Mouse (Mus musculus) spleen, adult 2 months (tissue): ENCODE data around the gene N4bp3. TPM values are rescaled to one million over a fixed set of nuclear protein-coding genes. Genes with fewer than 3 reads are reported as not detected.
"Not testable (repeated sequence)": the region's sequence is repeated elsewhere in the genome, so short reads cannot be mapped to it uniquely, and the experiment has no call there.

Experiments used
- DNase-seq, 2 experiments: peaks; one replicate each; pipeline versions ENCODE4 v3.0.0 to v3.0.0-alpha.2; 2012 to 2021; ENCODE audit warnings: low spot score in 2 of 2, low read depth in 1 of 2
- H3K27ac ChIP-seq: fragments of 200-500 bp; 2 replicates; pipeline ENCODE4 v1.5.1; 2012; ENCODE audit warnings: low read length, inconsistent platforms; ENCODE audit not compliant: insufficient read depth
- H3K27me3 ChIP-seq: fragments of 200-500 bp; 2 replicates; pipeline ENCODE4 v1.6.1; 2012; ENCODE audit warnings: mild to moderate bottlenecking, moderate library complexity, low read length, inconsistent platforms; ENCODE audit not compliant: control insufficient read depth, insufficient read depth
- H3K36me3 ChIP-seq: fragments of 200-500 bp; 2 replicates; pipeline ENCODE4 v1.6.1; 2012; ENCODE audit warnings: mild to moderate bottlenecking, low read length, inconsistent platforms; ENCODE audit not compliant: control insufficient read depth, insufficient read depth
- H3K4me1 ChIP-seq: fragments of 200-500 bp; 2 replicates; pipeline ENCODE4 v1.6.1; 2011; ENCODE audit warnings: inconsistent platforms; ENCODE audit not compliant: control insufficient read depth, insufficient read depth, insufficient read length
- H3K4me3 ChIP-seq: fragments of 200-500 bp; 2 replicates; pipeline ENCODE4 v1.5.1; 2011; ENCODE audit warnings: mild to moderate bottlenecking, inconsistent platforms; ENCODE audit not compliant: insufficient read depth, insufficient read length; ENCODE audit errors: extremely low read depth
- CTCF ChIP-seq: fragments of 200-500 bp; IDR thresholded peaks from 2 replicates; pipeline ENCODE4 v1.5.1; 2011; ENCODE audit warnings: mild to moderate bottlenecking, inconsistent platforms; ENCODE audit not compliant: insufficient read depth, insufficient read length, insufficient replicate concordance; ENCODE audit errors: extremely low read depth
- POLR2A ChIP-seq: fragments of 200-500 bp; IDR thresholded peaks from 2 replicates; pipeline ENCODE4 v1.6.1; 2011; ENCODE audit warnings: low read depth, low read length, inconsistent platforms
- WGBS: fragments of 180-500 bp; shearing (Covaris S2); methylation state at CpG from one replicate; pipeline ENCODE4 v1.1.7; 2018; 5-methylcytosine and 5-hydroxymethylcytosine counted together
- polyA plus RNA-seq: library from polyadenylated mRNA; depleted of rRNA; stranded (reverse); fragments of >200 nt; gene quantifications from 2 replicates; pipeline ENCODE4 v1.2.3, GENCODE M21; 2012

N4bp3 gene
- polyA plus RNA-seq, 1 experiment: 11.3 TPM

DNA sequence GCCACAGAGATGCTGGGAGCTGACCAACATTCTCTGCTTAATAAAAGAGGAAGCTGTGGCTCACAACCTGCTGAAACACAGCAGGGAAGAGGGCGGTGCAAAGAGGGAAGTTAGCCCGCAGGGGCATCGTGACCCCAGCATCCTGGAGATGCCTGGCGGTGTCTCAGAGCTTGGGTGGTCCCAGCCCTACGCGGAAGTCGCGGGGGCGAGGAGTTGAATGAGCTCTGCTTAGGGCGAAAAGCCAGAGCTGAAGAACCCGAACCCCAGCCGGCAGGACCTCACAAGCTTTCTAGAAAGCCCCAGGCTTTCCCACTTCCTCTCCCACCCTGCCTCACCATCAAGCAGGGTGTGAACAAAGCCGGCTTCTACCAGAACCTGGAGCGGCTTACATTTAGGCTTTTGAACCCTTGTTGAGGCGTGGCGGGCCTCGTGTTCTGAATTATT, 12.6 kb downstream of the N4bp3 start:
- Histone ChIP-seq H3K4me1 (peaks cover 8% of the 10 kb centered on the region; the same call in 1 of the 2 replicates), H3K36me3 (peaks cover 1% of the 10 kb centered on the region), H3K27ac (peak overlapping the region; percentile 85), H3K27me3 (no peaks in the 10 kb centered on the region), H3K4me3 (peak overlapping the region; percentile 41; the same call in 1 of the 2 replicates)
- TF ChIP-seq CTCF (no peak), POLR2A (no peak)
- peak; percentile 64 to 69 for DNase-seq
- under 1% methylated on average over 17 of the region's 17 CpGs for WGBS

DNA sequence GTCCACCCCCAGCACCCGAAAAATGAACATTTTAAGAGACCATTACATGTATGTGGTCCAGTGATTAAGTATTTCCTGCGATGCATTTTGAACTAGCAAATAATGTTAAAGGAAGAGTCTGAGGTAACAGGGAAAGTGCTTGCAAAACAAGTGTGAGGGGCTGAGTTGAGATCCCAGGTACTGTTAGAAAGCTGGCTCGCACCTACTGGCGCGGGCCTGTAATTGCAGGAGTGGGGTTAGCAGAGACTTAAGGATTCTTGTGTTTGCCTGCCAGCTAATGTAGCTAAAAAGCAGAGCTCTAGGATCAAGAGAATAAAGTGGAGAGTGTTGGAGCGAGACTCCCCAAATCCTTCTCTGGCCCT, 14.3 kb downstream of the N4bp3 start:
- H3K27ac ChIP-seq: peak overlapping the region; percentile 92
- 7% methylated on average over 6 of the region's 6 CpGs for WGBS
- DNase-seq: peak; percentile 68 to 73
- peak overlapping the region; percentile 61 for H3K4me3 ChIP-seq
- no peaks in the 10 kb centered on the region for H3K27me3 ChIP-seq
- TF ChIP-seq CTCF (peak; percentile 53; the same call in 1 of the 2 replicates), POLR2A (no peak)
- peaks cover 12% of the 10 kb centered on the region; the same call in 1 of the 2 replicates for H3K4me1 ChIP-seq
- no peaks in the 10 kb centered on the region for H3K36me3 ChIP-seq

DNA sequence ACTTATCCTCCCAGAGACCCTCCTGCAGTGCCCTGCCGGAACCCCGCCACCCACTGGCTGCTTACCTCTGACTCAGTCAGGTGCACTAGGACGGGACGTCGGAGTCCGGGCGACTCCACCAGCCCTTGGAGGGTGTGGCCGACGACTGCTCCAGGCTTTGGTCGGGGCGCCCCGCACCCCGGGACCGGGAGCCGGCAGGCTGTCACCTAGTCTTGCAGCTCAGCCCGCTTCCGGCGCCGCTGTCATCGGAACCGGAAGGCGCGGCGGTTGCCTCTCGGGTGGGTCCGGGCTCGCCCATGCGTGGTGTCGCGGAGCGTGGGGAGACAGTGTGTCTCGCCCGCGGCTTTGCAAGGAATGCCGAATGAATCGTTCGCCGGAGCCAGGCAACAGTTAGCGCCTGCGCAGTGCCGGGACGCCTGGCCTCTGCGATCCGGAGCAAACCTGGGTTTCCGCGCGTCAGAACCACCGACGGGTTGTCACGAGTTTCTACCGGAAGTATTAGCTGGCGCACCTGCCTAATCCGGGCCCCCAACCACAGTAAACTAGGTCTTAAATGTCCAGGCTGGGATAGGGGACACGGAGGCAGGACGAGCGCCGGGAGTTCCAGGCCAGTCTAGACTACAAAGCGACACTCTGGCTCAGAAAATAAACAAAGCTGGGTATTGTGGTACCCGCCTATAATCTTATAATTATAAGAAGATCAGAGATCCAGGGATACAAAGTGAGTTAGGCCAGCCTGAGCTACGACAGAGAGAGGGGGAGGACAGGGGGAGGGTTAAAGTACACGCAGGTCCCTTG, 14.9 kb downstream of the N4bp3 start, which contains the start of gene Rmnd5b:
Gene Rmnd5b, minus strand, starts transcription at position 372 of the 798 bp plus-strand sequence.
- Histone ChIP-seq H3K4me1 (peaks cover 12% of the 10 kb centered on the region; the same call in 1 of the 2 replicates), H3K27me3 (no peaks in the 10 kb centered on the region), H3K4me3 (peak within 1 kb of the TSS; percentile 61), H3K27ac (peak within 1 kb of the TSS; percentile 92), H3K36me3 (no peaks in the 10 kb centered on the region)
- TF ChIP-seq CTCF: no peak
- TF ChIP-seq POLR2A: peak; percentile 39; the same call in 1 of the 2 replicates
- peak; percentile 81 to 83 for DNase-seq
- under 1% methylated on average over 55 of the region's 61 CpGs for WGBS

DNA sequence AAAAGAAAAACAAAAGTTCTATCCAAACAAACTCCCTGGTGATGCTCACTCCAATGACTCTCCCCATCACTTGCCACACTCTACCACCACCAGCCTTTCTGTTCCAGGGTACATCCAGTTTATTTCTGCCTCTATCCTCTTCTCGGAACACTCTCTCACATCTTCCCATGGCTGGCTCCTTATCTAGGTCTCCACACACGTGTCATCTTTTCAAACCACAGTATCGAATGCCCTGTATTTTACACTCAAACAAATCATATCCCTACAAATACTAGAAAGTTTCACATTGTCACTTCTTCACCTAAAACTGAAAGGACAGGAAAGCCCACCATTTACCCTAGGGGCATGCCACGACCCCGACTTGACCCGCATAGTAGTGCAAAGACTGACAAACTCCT, 15.5 kb downstream of the N4bp3 start:
- Histone ChIP-seq H3K27ac (peak overlapping the region; percentile 92), H3K36me3 (no peaks in the 10 kb centered on the region), H3K4me1 (peaks cover 12% of the 10 kb centered on the region; the same call in 1 of the 2 replicates), H3K27me3 (no peaks in the 10 kb centered on the region), H3K4me3 (peak overlapping the region; percentile 61)
- 8% methylated on average over 6 of the region's 6 CpGs for WGBS
- no peak for DNase-seq
- no peak for TF ChIP-seq CTCF
- TF ChIP-seq POLR2A: no peak

DNA sequence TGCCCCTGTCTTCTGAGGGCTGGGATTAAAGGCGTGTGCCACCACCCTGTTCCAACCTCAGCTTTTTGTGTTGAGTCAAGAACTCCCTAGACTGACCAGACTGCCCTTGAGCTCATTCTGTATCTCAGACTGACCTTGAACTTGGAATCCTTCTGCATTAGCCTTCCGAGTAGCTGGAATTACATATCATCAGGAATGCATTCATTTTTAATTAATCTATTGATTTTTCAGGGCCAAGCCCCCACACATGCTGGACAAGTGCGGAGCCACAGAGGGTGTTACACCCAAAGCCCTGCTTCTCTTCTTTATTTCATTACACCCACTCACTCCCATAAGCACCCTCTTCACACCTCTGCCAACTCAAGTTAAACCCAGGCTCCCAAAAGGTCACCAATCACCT, 16.9 kb downstream of the N4bp3 start:
- DNase-seq: no peak
- Histone ChIP-seq H3K4me3 (no peak overlapping the region), H3K36me3 (peaks cover 3% of the 10 kb centered on the region), H3K27me3 (no peaks in the 10 kb centered on the region), H3K27ac (no peak overlapping the region), H3K4me1 (peaks cover 12% of the 10 kb centered on the region; the same call in 1 of the 2 replicates)
- no peak for TF ChIP-seq POLR2A
- TF ChIP-seq CTCF: no peak
- 87% methylated on average over 3 of the region's 3 CpGs for WGBS

DNA sequence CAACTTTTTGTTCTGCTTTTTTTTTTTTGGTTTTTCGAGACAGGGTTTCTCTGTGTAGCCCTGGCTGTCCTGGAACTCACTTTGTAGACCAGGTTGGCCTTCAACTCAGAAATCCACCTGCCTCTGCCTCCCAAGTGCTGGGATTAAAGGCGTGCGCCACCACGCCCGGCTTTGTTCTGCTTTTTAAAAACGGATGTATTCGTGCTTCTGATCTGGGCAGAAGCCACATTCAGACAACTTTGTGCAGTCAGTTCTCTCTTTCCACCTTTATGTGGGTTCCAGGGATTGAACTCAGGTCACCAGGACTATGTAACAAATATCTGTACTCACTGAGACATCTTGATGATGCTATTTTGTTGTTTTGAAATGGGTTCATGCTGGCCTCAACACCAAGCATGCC, 17.4 kb downstream of the N4bp3 start:
- WGBS: 48% methylated on average over 7 of the region's 7 CpGs
- peaks cover 12% of the 10 kb centered on the region; the same call in 1 of the 2 replicates for H3K4me1 ChIP-seq
- H3K27ac ChIP-seq, H3K4me3 ChIP-seq, DNase-seq, H3K27me3 ChIP-seq, H3K36me3 ChIP-seq: not testable (repeated sequence)
